Mouse (Mus musculus): ENCODE results near the gene Abhd4. TPM values are rescaled to one million over a fixed set of nuclear protein-coding genes. Genes with fewer than 3 reads are reported as not detected.
"Not testable (repeated sequence)": the region's sequence is repeated elsewhere in the genome, so short reads cannot be mapped to it uniquely, and the experiment has no call there.

Abhd4 gene
- total and polyA plus RNA-seq, 2 experiments from 2014 or later: 76.9 to 126 TPM

DNA sequence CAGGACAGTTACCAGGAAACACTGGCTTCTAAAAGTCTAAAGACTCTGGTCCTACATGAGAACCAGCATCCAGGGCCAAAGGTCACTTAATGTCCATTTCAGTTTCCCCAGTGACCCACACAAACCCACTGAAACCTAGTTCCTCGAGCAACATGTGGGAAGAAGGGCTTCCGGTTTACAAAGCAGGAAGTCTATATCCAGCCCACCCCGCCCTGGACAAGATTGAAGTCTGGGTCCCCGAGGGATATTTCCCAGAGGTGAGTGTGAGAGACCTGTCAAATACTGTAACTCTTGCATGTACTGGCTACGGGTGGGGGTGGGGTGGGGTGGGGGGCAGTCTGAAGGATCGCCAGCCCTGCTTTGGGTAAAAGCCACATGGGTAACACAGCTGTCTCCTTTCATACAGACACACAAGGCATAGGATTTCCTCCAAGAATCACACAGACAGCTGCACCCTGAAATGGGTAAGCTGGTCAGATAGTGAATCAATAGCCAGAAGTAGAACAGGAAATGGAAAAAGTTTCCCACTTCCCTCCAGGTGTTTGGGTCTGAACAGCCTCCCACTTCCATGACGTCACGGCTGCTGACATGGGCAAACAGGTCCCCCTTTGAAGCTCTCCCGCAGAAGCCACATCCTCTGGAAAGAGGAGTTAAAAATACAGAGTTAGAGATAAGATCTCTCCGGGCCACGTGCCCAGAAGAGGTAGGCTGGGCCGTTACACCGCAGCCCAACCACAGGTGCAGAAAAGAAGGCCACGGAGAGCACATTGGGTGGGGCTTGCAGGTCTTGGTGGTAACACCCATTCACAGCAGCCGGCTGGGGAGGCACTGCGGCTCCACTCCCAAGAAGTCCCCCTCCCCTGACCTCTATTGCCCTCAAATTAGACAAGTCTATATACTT, 26.8 kb upstream of the Abhd4 start:
- Histone ChIP-seq H3K4me2 (ENCODE audit: low read depth, low read length) (no peak overlapping the region), H3K36me3 (ENCODE audit: insufficient read depth, low read length) (no peaks in the 10 kb centered on the region), H3K9me3 (ENCODE audit: low read length) (no peaks in the 10 kb centered on the region), H3K4me1 (ENCODE audit: insufficient read depth, low read length) (peaks cover 11% of the 10 kb centered on the region; the same call in 1 of the 2 replicates), H3K4me3 (ENCODE audit: low read length) (no peak overlapping the region), H3K9ac (replicated peaks; ENCODE audit: low read length) (no peak overlapping the region), H3K27ac (no peak overlapping the region), H3K27me3 (ENCODE audit: insufficient read depth, low read length) (no peaks in the 10 kb centered on the region)
- no peak for DNase-seq (ENCODE audit: low spot score)
- ATAC-seq: no peak
- no peak for TF ChIP-seq CTCF (IDR thresholded peaks at IDR 0.05; ENCODE audit: low read depth)
- 55% methylated on average over 16 of the region's 16 CpGs for WGBS

DNA sequence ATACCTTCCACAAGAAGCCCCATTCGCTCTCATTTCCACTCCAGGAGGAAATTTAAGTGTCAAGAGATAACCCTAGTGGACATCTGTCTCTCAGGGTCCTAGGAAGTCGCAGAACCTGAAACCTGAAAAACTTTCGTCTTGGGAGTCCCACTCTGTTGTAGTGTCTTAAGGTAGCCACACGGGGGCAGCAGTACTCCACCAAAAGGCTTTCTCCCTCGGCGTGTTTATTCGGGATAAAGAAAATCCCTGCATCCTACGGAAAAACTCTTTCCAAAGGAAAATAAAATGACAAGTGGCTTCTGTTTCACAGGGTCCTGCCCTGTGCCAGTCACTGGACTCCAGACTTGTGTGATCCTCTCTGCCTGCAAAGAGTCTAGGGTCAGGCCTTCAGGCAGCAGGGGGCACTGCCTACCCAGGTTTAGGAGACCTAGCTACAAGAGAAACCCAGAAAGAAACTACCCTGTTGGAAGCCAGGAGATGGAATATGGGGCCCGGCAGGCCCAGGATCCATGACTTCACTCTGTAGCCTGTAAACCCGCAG, 26.0 kb upstream of the Abhd4 start:
- Histone ChIP-seq H3K27me3 (ENCODE audit: insufficient read depth, low read length) (no peaks in the 10 kb centered on the region), H3K4me3 (ENCODE audit: low read length) (peak overlapping the region; percentile 27), H3K4me1 (ENCODE audit: insufficient read depth, low read length) (peaks cover 11% of the 10 kb centered on the region; the same call in 1 of the 2 replicates), H3K9me3 (ENCODE audit: low read length) (no peaks in the 10 kb centered on the region), H3K4me2 (ENCODE audit: low read depth, low read length) (peak overlapping the region; percentile 58), H3K9ac (replicated peaks; ENCODE audit: low read length) (0 out of 2 replicates have a peak overlapping the region, but pooled peaks have one; percentile 10), H3K27ac (peak overlapping the region; percentile 28), H3K36me3 (ENCODE audit: insufficient read depth, low read length) (no peaks in the 10 kb centered on the region)
- TF ChIP-seq CTCF (IDR thresholded peaks at IDR 0.05; ENCODE audit: low read depth): peak; percentile 87
- WGBS: 1% methylated on average over 10 of the region's 10 CpGs
- DNase-seq (ENCODE audit: low spot score): peak; percentile 82
- peak; percentile 65 for ATAC-seq

DNA sequence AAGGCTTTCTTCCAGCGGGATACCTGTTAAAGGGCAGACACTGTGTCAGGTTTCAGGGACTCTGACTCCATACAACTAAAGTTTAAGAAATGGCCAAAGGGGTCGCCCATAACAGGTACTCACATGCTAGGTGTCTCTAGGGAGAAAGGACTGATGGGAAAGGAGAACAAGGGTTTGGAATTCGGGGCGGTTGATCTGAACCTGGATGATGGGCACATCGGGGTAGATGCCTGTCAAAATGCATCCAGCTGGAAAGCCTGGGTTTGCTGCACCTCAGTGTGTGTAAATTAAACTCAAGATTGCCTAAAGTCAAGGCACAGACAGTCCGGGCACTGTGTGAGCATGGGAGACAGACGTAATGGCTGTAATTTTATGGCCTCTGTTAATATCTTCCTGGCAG, 25.5 kb upstream of the Abhd4 start:
- H3K9ac ChIP-seq (replicated peaks; ENCODE audit: low read length): peak overlapping the region; percentile 51; the same call in 1 of the 2 replicates
- no peaks in the 10 kb centered on the region for H3K27me3 ChIP-seq (ENCODE audit: insufficient read depth, low read length)
- H3K4me1 ChIP-seq (ENCODE audit: insufficient read depth, low read length): peaks cover 11% of the 10 kb centered on the region; the same call in 1 of the 2 replicates
- ATAC-seq: peak; percentile 1; the same call in 1 of the 2 replicates
- 15% methylated on average over 7 of the region's 7 CpGs for WGBS
- H3K4me3 ChIP-seq (ENCODE audit: low read length): peak overlapping the region; percentile 27
- peak overlapping the region; percentile 58 for H3K4me2 ChIP-seq (ENCODE audit: low read depth, low read length)
- no peaks in the 10 kb centered on the region for H3K36me3 ChIP-seq (ENCODE audit: insufficient read depth, low read length)
- peak overlapping the region; percentile 36; the same call in 1 of the 2 replicates for H3K27ac ChIP-seq
- TF ChIP-seq CTCF (IDR thresholded peaks at IDR 0.05; ENCODE audit: low read depth): no peak
- no peaks in the 10 kb centered on the region for H3K9me3 ChIP-seq (ENCODE audit: low read length)
- no peak for DNase-seq (ENCODE audit: low spot score)

GRCm38 (mm10) chr14:54228933-54229713, 24.9 kb upstream of the Abhd4 start:
- peak overlapping the region; percentile 51; the same call in 1 of the 2 replicates for H3K9ac ChIP-seq (replicated peaks; ENCODE audit: low read length)
- peak overlapping the region; percentile 24 for H3K4me3 ChIP-seq (ENCODE audit: low read length)
- H3K27me3 ChIP-seq (ENCODE audit: insufficient read depth, low read length): no peaks in the 10 kb centered on the region
- H3K36me3 ChIP-seq (ENCODE audit: insufficient read depth, low read length): no peaks in the 10 kb centered on the region
- DNase-seq (ENCODE audit: low spot score) (peak; percentile 49), ATAC-seq (peak; percentile 44; the same call in 1 of the 2 replicates)
- peaks cover 11% of the 10 kb centered on the region; the same call in 1 of the 2 replicates for H3K4me1 ChIP-seq (ENCODE audit: insufficient read depth, low read length)
- WGBS: 10% methylated on average over 25 of the region's 25 CpGs
- H3K9me3 ChIP-seq (ENCODE audit: low read length): no peaks in the 10 kb centered on the region
- no peak for TF ChIP-seq CTCF (IDR thresholded peaks at IDR 0.05; ENCODE audit: low read depth)
- H3K4me2 ChIP-seq (ENCODE audit: low read depth, low read length): peak overlapping the region; percentile 58
- peak overlapping the region; percentile 36; the same call in 1 of the 2 replicates for H3K27ac ChIP-seq

GRCm38 (mm10) chr14:54229849-54230248, 24.1 kb upstream of the Abhd4 start:
- not testable (repeated sequence) for DNase-seq (ENCODE audit: low spot score); H3K4me2 ChIP-seq (ENCODE audit: low read depth, low read length); ATAC-seq; H3K9ac ChIP-seq (replicated peaks; ENCODE audit: low read length); H3K4me3 ChIP-seq (ENCODE audit: low read length); H3K9me3 ChIP-seq (ENCODE audit: low read length); H3K27me3 ChIP-seq (ENCODE audit: insufficient read depth, low read length); H3K27ac ChIP-seq; H3K4me1 ChIP-seq (ENCODE audit: insufficient read depth, low read length); H3K36me3 ChIP-seq (ENCODE audit: insufficient read depth, low read length)
- WGBS: 74% methylated on average over 3 of the region's 4 CpGs

DNA sequence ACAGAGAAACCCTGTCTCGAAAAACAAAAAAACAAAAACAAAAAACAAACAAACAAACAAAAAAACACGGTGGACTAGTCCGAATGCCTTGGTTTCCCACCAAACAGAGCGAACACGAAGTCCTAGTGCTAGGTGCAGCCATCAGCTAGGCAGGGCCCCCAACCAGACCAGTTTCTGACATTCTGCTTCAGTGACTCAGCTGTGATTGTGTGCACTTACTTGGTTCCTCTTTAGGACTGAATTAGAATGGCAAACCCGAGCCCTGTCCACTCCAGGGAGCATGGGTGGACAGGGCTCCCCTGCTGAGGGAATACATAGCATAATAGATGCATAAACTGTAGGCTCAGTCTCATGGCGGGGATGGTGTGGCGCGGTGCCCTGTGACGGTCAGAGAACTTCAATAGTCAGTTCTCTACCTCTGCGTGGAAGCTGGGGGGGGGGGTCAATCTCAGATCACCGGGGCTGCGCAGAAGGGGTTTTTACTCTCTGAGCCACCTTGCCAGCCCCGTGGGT, 23.3 kb upstream of the Abhd4 start:
- 0 out of 2 replicates have a peak, but pooled peaks cover 5% of the 10 kb centered on the region for H3K36me3 ChIP-seq (ENCODE audit: insufficient read depth, low read length)
- H3K9ac ChIP-seq (replicated peaks; ENCODE audit: low read length): no peak overlapping the region
- no peak overlapping the region for H3K4me3 ChIP-seq (ENCODE audit: low read length)
- no peak overlapping the region for H3K27ac ChIP-seq
- ATAC-seq: no peak
- no peaks in the 10 kb centered on the region for H3K27me3 ChIP-seq (ENCODE audit: insufficient read depth, low read length)
- TF ChIP-seq CTCF (IDR thresholded peaks at IDR 0.05; ENCODE audit: low read depth): no peak
- WGBS: 85% methylated on average over 14 of the region's 14 CpGs
- DNase-seq (ENCODE audit: low spot score): no peak
- no peaks in the 10 kb centered on the region for H3K9me3 ChIP-seq (ENCODE audit: low read length)
- H3K4me1 ChIP-seq (ENCODE audit: insufficient read depth, low read length): peaks cover 4% of the 10 kb centered on the region; the same call in 1 of the 2 replicates
- H3K4me2 ChIP-seq (ENCODE audit: low read depth, low read length): no peak overlapping the region
